8 mouse cellular contexts compared by ENCODE assay signal in the genomic region with DNA sequence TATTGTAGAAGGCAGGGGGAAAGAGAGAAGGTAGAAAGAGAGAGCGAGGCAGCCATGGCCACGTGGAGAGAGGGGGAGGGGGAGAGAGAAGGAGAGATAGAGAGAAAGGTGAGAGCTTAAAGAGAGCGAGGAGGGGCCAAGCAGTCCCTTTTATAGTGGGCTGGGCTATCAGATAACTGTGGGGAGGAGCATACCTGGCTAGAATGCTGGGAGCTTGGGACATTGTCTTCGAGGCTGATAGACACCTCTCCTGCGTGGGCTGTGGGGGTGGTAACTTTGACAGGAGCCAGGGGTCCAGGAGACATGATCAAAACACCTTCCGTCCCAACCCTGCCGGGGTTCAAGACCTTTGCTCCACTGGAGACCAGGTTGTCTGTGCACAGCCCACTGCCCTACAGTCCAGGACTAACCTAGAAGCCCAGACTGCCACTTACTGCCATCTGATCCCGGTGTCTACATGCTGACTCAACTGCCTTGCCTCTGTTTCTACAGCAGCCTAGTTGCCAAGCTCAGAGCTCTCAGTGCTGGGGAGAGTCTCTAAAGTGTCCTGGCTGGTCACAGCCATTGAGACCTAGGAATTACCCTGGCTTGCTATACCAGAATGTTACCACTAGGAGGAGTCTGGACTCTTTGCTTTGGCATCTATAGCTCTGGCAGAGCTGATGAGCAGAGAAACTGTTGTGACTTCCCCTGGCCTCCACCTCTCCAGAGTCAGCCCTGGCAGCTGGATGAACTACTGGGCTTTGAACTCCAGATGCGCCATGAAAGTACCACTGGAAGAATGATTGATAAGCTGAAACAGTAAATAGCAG.
DNase-seq lines count a peak whose midpoint lies in the region; ATAC-seq and TF ChIP-seq lines count a peak whose summit lies in the region.
"Had no signal": no experiment of that assay in that cellular context is flagged by ENCODE, and none has a peak within 500 bp of the region (broad histone marks: within the 10 kb centered on the region; RNA-seq: fewer than 3 reads in every experiment).

No protein-coding gene starts in this region.

- no peak overlapping the region for H3K4me3 ChIP-seq in MEL (ENCODE audit: control insufficient read depth in 1 of 2, insufficient read depth in 1 of 2, low read depth in 2 of 2, low read length in 2 of 2)
- H3K4me3 ChIP-seq in bone marrow, adult 2 months (replicated peaks; ENCODE audit: control insufficient read depth, low read depth, low read length), result no peak overlapping the region
- no peak overlapping the region for H3K4me3 ChIP-seq in embryonic fibroblast, embryonic 13.5 days (ENCODE audit: insufficient read depth, low read length)
- H3K4me3 ChIP-seq in liver, embryonic 16.5 days (ENCODE audit: low read depth, low read length), result no peak overlapping the region
- H3K4me3 ChIP-seq in neural tube, embryonic 15.5 days (replicated peaks), result no peak overlapping the region

- H3K9ac ChIP-seq in MEL (ENCODE audit: control insufficient read depth, low read depth, low read length, poor library complexity, severe bottlenecking), result no peak overlapping the region
- H3K9ac ChIP-seq in liver, embryonic 16.5 days (ENCODE audit: low read depth, low read length), result no peak overlapping the region
- no peak overlapping the region for H3K9ac ChIP-seq in neural tube, embryonic 15.5 days (replicated peaks)

- no peaks in the 10 kb centered on the region for H3K4me1 ChIP-seq in MEL (ENCODE audit: control insufficient read depth in 1 of 2, insufficient read depth in 2 of 2, low read length in 2 of 2)
- H3K4me1 ChIP-seq in bone marrow, adult 2 months (ENCODE audit: control insufficient read depth, insufficient read depth, low read length), result no peaks in the 10 kb centered on the region; the same call in 1 of the 2 replicates
- no peaks in the 10 kb centered on the region for H3K4me1 ChIP-seq in embryonic fibroblast, embryonic 13.5 days (ENCODE audit: control insufficient read depth, insufficient read depth, low read length)
- H3K4me1 ChIP-seq in liver, embryonic 16.5 days (ENCODE audit: control insufficient read depth, low read depth, low read length), result no peaks in the 10 kb centered on the region
- peaks cover 13% of the 10 kb centered on the region for H3K4me1 ChIP-seq in neural tube, embryonic 15.5 days

- peak; percentile 100 for TF ChIP-seq RAD21 in MEL (IDR thresholded peaks at IDR 0.05; ENCODE audit: low read depth, low read length)

- TF ChIP-seq EP300 in MEL (IDR thresholded peaks at IDR 0.05; ENCODE audit: low read depth in 1 of 2, low read length in 2 of 2), result no peak

- intact Hi-C loops in heart, postnatal 14 days (cut with DNase I), result no loop called here

- no peak for TF ChIP-seq POLR2A in MEL (IDR thresholded peaks at IDR 0.05; ENCODE audit: control insufficient read depth in 1 of 2, insufficient read depth in 1 of 2, low read depth in 1 of 2, low read length in 2 of 2, poor library complexity in 1 of 2)
- TF ChIP-seq POLR2A in bone marrow, adult 2 months (IDR thresholded peaks at IDR 0.05; ENCODE audit: borderline replicate concordance, control insufficient read depth, low read depth, low read length), result no peak
- TF ChIP-seq POLR2A in embryonic fibroblast, embryonic 13.5 days (IDR thresholded peaks at IDR 0.05; ENCODE audit: low read depth, low read length), result no peak

- H3K27me3 ChIP-seq in MEL (ENCODE audit: control insufficient read depth in 1 of 2, insufficient read depth in 2 of 2, low read length in 2 of 2), result no peaks in the 10 kb centered on the region
- H3K27me3 ChIP-seq in liver, embryonic 16.5 days (ENCODE audit: control insufficient read depth, insufficient read depth, low read depth, low read length), result no peaks in the 10 kb centered on the region
- no peaks in the 10 kb centered on the region for H3K27me3 ChIP-seq in neural tube, embryonic 15.5 days (replicated peaks)

- 64% methylated on average over 9 of the region's 9 CpGs for WGBS in bone marrow, adult 2 months
- 47% methylated on average over 9 of the region's 9 CpGs for WGBS in liver, embryonic 16.5 days (ENCODE audit: insufficient replicate concordance)
- WGBS in neural tube, embryonic 15.5 days, result 69% methylated on average over 9 of the region's 9 CpGs

- no peak overlapping the region for H3K27ac ChIP-seq in MEL (ENCODE audit: control insufficient read depth, low read depth, low read length)
- H3K27ac ChIP-seq in bone marrow, adult 2 months (ENCODE audit: control insufficient read depth, insufficient read depth, low read depth, low read length, poor library complexity), result no peak overlapping the region
- no peak overlapping the region for H3K27ac ChIP-seq in embryonic fibroblast, embryonic 13.5 days (ENCODE audit: insufficient read depth, low read length)
- no peak overlapping the region for H3K27ac ChIP-seq in liver, embryonic 16.5 days (ENCODE audit: low read length)
- H3K27ac ChIP-seq in neural tube, embryonic 15.5 days (replicated peaks), result no peak overlapping the region
- H3K27ac ChIP-seq: macrophage had no signal

- peak; percentile 82 for DNase-seq in MEL (ENCODE audit: low read depth, low spot score)
- peak; percentile 45 to 70 for DNase-seq in heart, postnatal 14 days
- peak; percentile 37 to 64 for DNase-seq in kidney, postnatal 25 days

- no peaks in the 10 kb centered on the region for H3K79me2 ChIP-seq in MEL (ENCODE audit: control insufficient read depth, insufficient read depth, low read length, poor library complexity)

- no peak overlapping the region for H3K4me2 ChIP-seq in liver, embryonic 16.5 days (ENCODE audit: low read depth, low read length)
- no peak overlapping the region for H3K4me2 ChIP-seq in neural tube, embryonic 15.5 days

- no peaks in the 10 kb centered on the region for H3K36me3 ChIP-seq in MEL (ENCODE audit: control insufficient read depth in 1 of 2, insufficient read depth in 2 of 2, low read length in 2 of 2)
- no peaks in the 10 kb centered on the region for H3K36me3 ChIP-seq in liver, embryonic 16.5 days (ENCODE audit: control insufficient read depth, insufficient read depth)
- H3K36me3 ChIP-seq in neural tube, embryonic 15.5 days, result no peaks in the 10 kb centered on the region

- peak; percentile 70 to 99 (median 99) for TF ChIP-seq CTCF in MEL (IDR thresholded peaks at IDR 0.05 in 2 of 3, conservative IDR thresholded peaks at IDR 0.05 in 1 of 3; ENCODE audit: control insufficient read depth in 1 of 3, insufficient read depth in 1 of 3, low read depth in 2 of 3, low read length in 3 of 3, poor library complexity in 1 of 3, severe bottlenecking in 1 of 3)
- peak; percentile 67 for TF ChIP-seq CTCF in bone marrow, adult 2 months (IDR thresholded peaks at IDR 0.05; ENCODE audit: control insufficient read depth, insufficient read depth, low read length)
- TF ChIP-seq CTCF in embryonic fibroblast, embryonic 13.5 days (IDR thresholded peaks at IDR 0.05; ENCODE audit: borderline replicate concordance, insufficient read depth, low read length), result 0 out of 2 replicates have a peak, but pooled peaks have one; percentile 27

- no peaks in the 10 kb centered on the region for H3K9me3 ChIP-seq in MEL (replicated peaks; ENCODE audit: insufficient read depth, low read length)
- H3K9me3 ChIP-seq in liver, embryonic 16.5 days (replicated peaks; ENCODE audit: control insufficient read depth, low read length), result no peaks in the 10 kb centered on the region
- H3K9me3 ChIP-seq in neural tube, embryonic 15.5 days (replicated peaks), result no peaks in the 10 kb centered on the region

- ATAC-seq in liver, embryonic 16.5 days (ENCODE audit: low read depth), result peak; percentile 67; the same call in 1 of the 2 replicates
- 0 out of 2 replicates have a peak, but pooled peaks have one; percentile 28 for ATAC-seq in neural tube, embryonic 15.5 days (ENCODE audit: low FRiP score)

TF ChIP-seq in MEL, 35 proteins besides CTCF, POLR2A, EP300 and RAD21:
- TF ChIP-seq NRF1 (IDR thresholded peaks at IDR 0.05; ENCODE audit: insufficient read depth, low read depth, low read length, poor library complexity, severe bottlenecking) (no peak), CHD1 (IDR thresholded peaks at IDR 0.05; ENCODE audit: low read depth, low read length) (no peak), POLR2AphosphoS2 (IDR thresholded peaks at IDR 0.05; ENCODE audit: low read length) (no peak), CHD2 (IDR thresholded peaks at IDR 0.05; ENCODE audit: low read length) (no peak), SMC3 (IDR thresholded peaks at IDR 0.05; ENCODE audit: low read depth, low read length) (peak; percentile 99), ZC3H11A (IDR thresholded peaks at IDR 0.05; ENCODE audit: low read depth, low read length) (peak; percentile 97)
TF ChIP-seq in MEL: peak in this region for 2.

Comparison
In these comparisons a context has a peak if more than half of its experiments do, and no peak if none do; other contexts are left out.
1. CTCF ChIP-seq: peak in every context shown above with its lines; median percentile 99 in MEL; 67 in bone marrow, adult 2 months; 27 in embryonic fibroblast, embryonic 13.5 days.